Mouse (Mus musculus): ENCODE results near the gene Tipin.
A peak's percentile ranks its signal among the peaks of the same experiment; 100 is the strongest.

DNA sequence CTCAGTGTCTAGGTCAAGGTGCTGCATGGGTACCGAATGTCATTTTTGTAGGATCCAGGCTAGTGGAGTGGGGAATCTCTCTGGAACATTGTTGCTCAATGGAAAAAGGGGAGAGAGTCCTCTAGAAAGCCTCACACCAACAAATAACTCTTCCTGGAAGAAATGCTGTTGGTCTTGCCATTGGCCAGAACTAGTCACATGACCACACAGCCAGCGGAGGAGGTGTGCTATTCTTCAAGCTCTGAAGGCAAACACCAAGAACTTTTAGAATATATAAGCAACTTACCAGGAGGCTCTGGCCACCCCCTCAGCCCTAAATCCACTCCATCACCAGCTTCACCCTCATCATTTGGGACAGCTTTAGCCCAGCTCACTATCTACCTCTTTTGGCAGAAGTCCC lies 62.3 kb downstream of the Tipin start:
- TF ChIP-seq MAX (IDR thresholded peaks at IDR 0.05) (no peak), USF1 (IDR thresholded peaks at IDR 0.05; ENCODE audit: low read depth) (peak; percentile 34), MYOD1 (IDR thresholded peaks at IDR 0.05; ENCODE audit: control insufficient read depth, insufficient read length, low read depth) (no peak), CTCF (IDR thresholded peaks at IDR 0.05; ENCODE audit: control insufficient read depth, insufficient read depth, insufficient read length) (no peak), MYOG (IDR thresholded peaks at IDR 0.05; ENCODE audit: control insufficient read depth, extremely low read depth, insufficient read length) (no peak)
